Mouse (Mus musculus): ENCODE results near the gene Rab7b. TPM values are rescaled to one million over a fixed set of nuclear protein-coding genes. Genes with fewer than 3 reads are reported as not detected.

Rab7b gene
- polyA plus RNA-seq, 2 experiments: 3.8 to 8.4 TPM

- 81% methylated on average over 7 of the region's 7 CpGs for WGBS
- DNase-seq (ENCODE audit: low spot score): no peak
- H3K27ac ChIP-seq (replicated peaks; ENCODE audit: low read depth, low read length): no peak overlapping the region
Measured at GRCm38 (mm10) chr1:131672361-131672760, 16.1 kb upstream of the Rab7b start.

GRCm38 (mm10) chr1:131679644-131680043 is 8.9 kb upstream of the Rab7b start:
- no peak for TF ChIP-seq POLR2A (IDR thresholded peaks at IDR 0.05; ENCODE audit: borderline replicate concordance, extremely low read depth, insufficient read depth, insufficient read length)
- Histone ChIP-seq H3K27me3 (ENCODE audit: control insufficient read depth, insufficient read depth, low read length) (no peaks in the 10 kb centered on the region), H3K9me3 (ENCODE audit: control insufficient read depth, low read length) (no peaks in the 10 kb centered on the region), H3K9ac (ENCODE audit: low read depth, low read length, severe bottlenecking) (no peak overlapping the region), H3K27ac (replicated peaks; ENCODE audit: low read depth, low read length) (no peak overlapping the region), H3K4me2 (replicated peaks; ENCODE audit: low read depth, low read length, severe bottlenecking) (no peak overlapping the region), H3K4me3 (replicated peaks; ENCODE audit: low read length) (no peak overlapping the region), H3K4me1 (ENCODE audit: control insufficient read depth, insufficient read depth, low read length) (no peaks in the 10 kb centered on the region), H3K36me3 (ENCODE audit: control insufficient read depth, insufficient read depth, low read length) (no peaks in the 10 kb centered on the region)
- ATAC-seq (ENCODE audit: low FRiP score, low read depth): no peak
- 85% methylated on average over 5 of the region's 5 CpGs for WGBS
- DNase-seq (ENCODE audit: low spot score): no peak

More at GRCm38 (mm10) chr1:131672361-131672760, 16.1 kb upstream of the Rab7b start:
- no peaks in the 10 kb centered on the region for H3K27me3 ChIP-seq (ENCODE audit: control insufficient read depth, insufficient read depth, low read length)
- no peaks in the 10 kb centered on the region for H3K36me3 ChIP-seq (ENCODE audit: control insufficient read depth, insufficient read depth, low read length)
- no peak overlapping the region for H3K4me2 ChIP-seq (replicated peaks; ENCODE audit: low read depth, low read length, severe bottlenecking)
- H3K9ac ChIP-seq (ENCODE audit: low read depth, low read length, severe bottlenecking): no peak overlapping the region
- no peaks in the 10 kb centered on the region for H3K4me1 ChIP-seq (ENCODE audit: control insufficient read depth, insufficient read depth, low read length)
- H3K4me3 ChIP-seq (replicated peaks; ENCODE audit: low read length): no peak overlapping the region
- no peak for ATAC-seq (ENCODE audit: low FRiP score, low read depth)
- no peak for TF ChIP-seq POLR2A (IDR thresholded peaks at IDR 0.05; ENCODE audit: borderline replicate concordance, extremely low read depth, insufficient read depth, insufficient read length)
- no peaks in the 10 kb centered on the region for H3K9me3 ChIP-seq (ENCODE audit: control insufficient read depth, low read length)

DNA sequence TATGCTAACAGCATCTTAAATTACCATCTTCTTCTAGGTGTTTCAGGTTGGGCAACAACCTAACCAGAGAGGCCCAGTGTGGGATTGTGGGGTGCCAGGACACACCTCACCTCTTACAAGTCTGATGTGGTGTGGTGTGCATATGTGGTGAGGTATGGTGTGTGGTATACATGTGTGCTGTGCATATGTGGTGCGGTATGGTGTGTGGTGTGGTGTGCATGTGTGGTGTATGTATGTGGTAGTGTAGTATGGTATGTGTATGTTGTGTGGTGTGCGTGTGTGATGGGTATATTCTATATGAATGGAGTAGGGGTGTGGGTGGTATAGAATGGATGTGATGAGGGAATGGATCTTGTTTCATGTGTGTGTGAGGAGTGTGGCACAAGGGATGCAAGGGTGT is 756 bp upstream of the Rab7b start:
- no peak overlapping the region for H3K27ac ChIP-seq (replicated peaks; ENCODE audit: low read depth, low read length)
- H3K36me3 ChIP-seq (ENCODE audit: control insufficient read depth, insufficient read depth, low read length): no peaks in the 10 kb centered on the region
- H3K4me3 ChIP-seq (replicated peaks; ENCODE audit: low read length): no peak overlapping the region
- TF ChIP-seq POLR2A (IDR thresholded peaks at IDR 0.05; ENCODE audit: borderline replicate concordance, extremely low read depth, insufficient read depth, insufficient read length): no peak
- no peaks in the 10 kb centered on the region for H3K9me3 ChIP-seq (ENCODE audit: control insufficient read depth, low read length)
- H3K4me2 ChIP-seq (replicated peaks; ENCODE audit: low read depth, low read length, severe bottlenecking): no peak overlapping the region
- H3K4me1 ChIP-seq (ENCODE audit: control insufficient read depth, insufficient read depth, low read length): no peaks in the 10 kb centered on the region
- ATAC-seq (ENCODE audit: low FRiP score, low read depth) (no peak; the same call in 1 of the 2 replicates), DNase-seq (ENCODE audit: low spot score) (no peak)
- no peaks in the 10 kb centered on the region for H3K27me3 ChIP-seq (ENCODE audit: control insufficient read depth, insufficient read depth, low read length)
- WGBS: 93% methylated on average over 2 of the region's 2 CpGs
- H3K9ac ChIP-seq (ENCODE audit: low read depth, low read length, severe bottlenecking): no peak overlapping the region

- Histone ChIP-seq H3K4me3 (replicated peaks; ENCODE audit: low read length) (no peak overlapping the region), H3K4me1 (ENCODE audit: control insufficient read depth, insufficient read depth, low read length) (no peaks in the 10 kb centered on the region), H3K4me2 (replicated peaks; ENCODE audit: low read depth, low read length, severe bottlenecking) (no peak overlapping the region), H3K9me3 (ENCODE audit: control insufficient read depth, low read length) (no peaks in the 10 kb centered on the region), H3K36me3 (ENCODE audit: control insufficient read depth, insufficient read depth, low read length) (no peaks in the 10 kb centered on the region), H3K27ac (replicated peaks; ENCODE audit: low read depth, low read length) (no peak overlapping the region), H3K27me3 (ENCODE audit: control insufficient read depth, insufficient read depth, low read length) (no peaks in the 10 kb centered on the region), H3K9ac (ENCODE audit: low read depth, low read length, severe bottlenecking) (no peak overlapping the region)
- ATAC-seq (ENCODE audit: low FRiP score, low read depth): no peak
- no peak for TF ChIP-seq POLR2A (IDR thresholded peaks at IDR 0.05; ENCODE audit: borderline replicate concordance, extremely low read depth, insufficient read depth, insufficient read length)
- DNase-seq (ENCODE audit: low spot score): no peak
- WGBS: 80% methylated on average over 3 of the region's 3 CpGs
Measured at GRCm38 (mm10) chr1:131689016-131689415, 521 bp downstream of the Rab7b start.

DNA sequence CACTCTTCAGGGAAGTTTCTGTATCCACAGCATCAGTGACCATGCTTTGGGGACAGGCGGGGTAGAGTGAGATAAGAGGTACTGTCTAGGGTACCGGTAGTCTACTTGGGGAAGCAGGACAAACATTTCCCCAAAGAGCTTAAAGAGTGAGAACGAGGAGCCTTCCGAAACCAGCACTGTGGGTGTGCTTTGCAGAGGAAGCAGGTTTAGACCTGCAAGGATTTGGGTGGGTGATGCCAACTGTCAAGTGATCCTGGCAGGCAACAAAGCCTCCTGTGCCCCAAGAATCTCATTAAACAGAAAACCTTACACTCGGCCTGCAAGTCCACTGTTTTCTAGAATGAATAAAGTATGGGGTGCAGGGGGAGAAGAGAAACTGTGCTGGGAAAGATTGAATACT is 1.4 kb downstream of the Rab7b start:
- no peak for DNase-seq (ENCODE audit: low spot score)
- no peaks in the 10 kb centered on the region for H3K27me3 ChIP-seq (ENCODE audit: control insufficient read depth, insufficient read depth, low read length)
- H3K36me3 ChIP-seq (ENCODE audit: control insufficient read depth, insufficient read depth, low read length): no peaks in the 10 kb centered on the region
- no peak for TF ChIP-seq POLR2A (IDR thresholded peaks at IDR 0.05; ENCODE audit: borderline replicate concordance, extremely low read depth, insufficient read depth, insufficient read length)
- H3K4me3 ChIP-seq (replicated peaks; ENCODE audit: low read length): no peak overlapping the region
- H3K9ac ChIP-seq (ENCODE audit: low read depth, low read length, severe bottlenecking): no peak overlapping the region
- no peak overlapping the region for H3K27ac ChIP-seq (replicated peaks; ENCODE audit: low read depth, low read length)
- H3K4me1 ChIP-seq (ENCODE audit: control insufficient read depth, insufficient read depth, low read length): no peaks in the 10 kb centered on the region
- ATAC-seq (ENCODE audit: low FRiP score, low read depth): no peak
- no peak overlapping the region for H3K4me2 ChIP-seq (replicated peaks; ENCODE audit: low read depth, low read length, severe bottlenecking)
- H3K9me3 ChIP-seq (ENCODE audit: control insufficient read depth, low read length): no peaks in the 10 kb centered on the region
- WGBS: 71% methylated on average over 5 of the region's 5 CpGs

DNA sequence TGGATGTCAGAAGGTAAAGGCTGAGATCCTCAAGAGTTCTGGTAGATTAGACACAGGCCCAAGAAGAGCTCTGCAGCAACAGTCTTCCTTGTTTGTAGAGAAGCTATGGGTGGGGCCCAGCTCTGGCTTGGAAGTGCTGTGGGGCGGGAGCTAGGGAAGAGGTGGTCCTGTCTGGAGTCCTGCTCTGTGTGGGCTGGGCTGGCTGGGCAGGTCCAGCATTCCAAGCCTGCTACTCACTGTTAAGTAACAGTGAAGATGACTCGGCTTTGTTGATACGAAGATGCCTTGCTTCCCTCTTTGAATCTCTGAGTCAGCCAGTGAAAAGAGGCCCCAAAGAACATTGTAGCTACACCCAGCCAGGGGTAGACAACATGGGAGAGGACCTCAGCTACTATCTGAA is 1.9 kb downstream of the Rab7b start:
- H3K4me2 ChIP-seq (replicated peaks; ENCODE audit: low read depth, low read length, severe bottlenecking): no peak overlapping the region
- no peak for ATAC-seq (ENCODE audit: low FRiP score, low read depth)
- peak; percentile 18 for DNase-seq (ENCODE audit: low spot score)
- TF ChIP-seq POLR2A (IDR thresholded peaks at IDR 0.05; ENCODE audit: borderline replicate concordance, extremely low read depth, insufficient read depth, insufficient read length): no peak
- no peaks in the 10 kb centered on the region for H3K27me3 ChIP-seq (ENCODE audit: control insufficient read depth, insufficient read depth, low read length)
- H3K36me3 ChIP-seq (ENCODE audit: control insufficient read depth, insufficient read depth, low read length): no peaks in the 10 kb centered on the region
- WGBS: 62% methylated on average over 3 of the region's 3 CpGs
- no peaks in the 10 kb centered on the region for H3K9me3 ChIP-seq (ENCODE audit: control insufficient read depth, low read length)
- H3K27ac ChIP-seq (replicated peaks; ENCODE audit: low read depth, low read length): no peak overlapping the region
- H3K4me1 ChIP-seq (ENCODE audit: control insufficient read depth, insufficient read depth, low read length): no peaks in the 10 kb centered on the region
- no peak overlapping the region for H3K4me3 ChIP-seq (replicated peaks; ENCODE audit: low read length)
- H3K9ac ChIP-seq (ENCODE audit: low read depth, low read length, severe bottlenecking): no peak overlapping the region

Data from limb, embryonic 14.5 days (tissue).